Mouse (Mus musculus) Patski (cell line): ENCODE measurements around the gene Timp4. TPM values are rescaled to one million over a fixed set of nuclear protein-coding genes. Genes with fewer than 3 reads are reported as not detected.

ENCODE experiments used
- ATAC-seq: fragments of 100-300 bp; one replicate; pipeline ENCODE4 v1.8.0; 2021
- CTCF ChIA-PET: fragments of 350-600 bp; sonication (Branson Sonifier 250); formaldehyde crosslinking; loops from one replicate; lab custom pipeline; 2022; ENCODE audit warnings: inconsistent platforms; lab: Charles Lee
- POLR2A ChIA-PET: fragments of 350-600 bp; sonication (Branson Sonifier 250); formaldehyde crosslinking; loops from one replicate; lab custom pipeline; 2022; ENCODE audit warnings: antibody characterized with exemption, inconsistent platforms; lab: Charles Lee
- DNase-seq: peaks from one replicate; pipeline ENCODE4 v3.0.0-alpha.2; 2011; ENCODE audit warnings: low read depth, low spot score
- H3K27me3 ChIP-seq: fragments of 371-371 bp; one replicate; pipeline ENCODE4 v1.5.1; 2021
- CTCF ChIP-seq: fragments of 100-300 bp; IDR thresholded peaks from one replicate; pipeline ENCODE4 v1.5.1; 2021
- in situ Hi-C: fragments of 300-500 bp; cut with MboI; formaldehyde crosslinking; loops from 3 replicates; pipeline ENCODE4 v1.11.1; 2018; ENCODE audit warnings: low pct_unique_long_range_greater_than_20kb, mixed read lengths
- polyA plus RNA-seq: library from polyadenylated mRNA; unstranded; gene quantifications from one replicate; pipeline ENCODE4 v1.2.3, GENCODE M21; 2021

The Timp4 gene
- polyA plus RNA-seq: 0.08 TPM

DNA sequence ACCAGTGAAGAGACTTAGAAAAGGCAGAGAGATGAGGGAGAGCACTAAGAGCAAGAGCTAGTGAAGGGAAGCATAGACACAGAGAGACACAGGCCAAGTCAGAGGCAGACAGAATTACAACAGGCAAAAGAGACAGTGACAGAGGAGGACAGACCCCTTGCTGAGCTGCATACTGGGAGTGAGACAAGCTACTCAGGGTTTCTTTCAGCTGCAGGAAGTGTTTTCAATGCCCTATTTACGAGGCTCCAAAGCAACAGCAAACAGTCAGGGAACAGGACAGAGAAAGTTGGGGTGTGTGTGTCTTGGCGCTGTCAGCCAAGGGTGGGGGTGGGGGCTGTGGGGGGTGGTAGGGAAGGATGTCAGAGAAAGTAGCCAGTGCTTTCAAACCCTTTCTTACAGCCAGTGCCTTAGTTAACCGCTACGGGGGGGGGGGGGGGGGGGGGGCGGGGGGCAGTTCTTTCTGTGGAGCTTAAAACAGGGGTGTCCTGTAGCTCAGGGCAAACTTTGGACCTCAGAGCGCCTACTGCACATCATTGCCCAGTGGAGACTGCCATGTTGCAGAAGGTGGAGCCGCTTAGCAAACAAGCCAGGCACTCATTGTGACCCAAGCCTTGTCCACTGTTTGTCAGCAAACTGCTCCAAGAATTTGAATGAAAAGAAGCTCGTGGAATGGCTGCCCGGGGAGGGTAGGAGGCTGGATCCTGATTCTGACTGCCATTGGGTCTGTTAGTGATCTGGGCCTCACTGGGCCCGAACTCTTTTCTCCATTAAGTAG is at the start of gene Timp4:
Gene Timp4, minus strand, starts transcription at position 107 of the 775 bp plus-strand sequence.
- no peak for ATAC-seq
- in situ Hi-C loops: loop anchor here (25.0 kb wide), 1 partner anchor 315 kb away; no protein-coding TSS in a partner anchor
- CTCF ChIA-PET: interaction anchor here (1.0 to 1.4 kb wide), 2 partner anchors 10 to 16 kb away, joined by 4 read pairs; no protein-coding TSS in a partner anchor
- TF ChIP-seq CTCF: no peak
- POLR2A ChIA-PET: no interaction called here
- H3K27me3 ChIP-seq: no peaks in the 10 kb centered on the region
- DNase-seq: no peak

DNA sequence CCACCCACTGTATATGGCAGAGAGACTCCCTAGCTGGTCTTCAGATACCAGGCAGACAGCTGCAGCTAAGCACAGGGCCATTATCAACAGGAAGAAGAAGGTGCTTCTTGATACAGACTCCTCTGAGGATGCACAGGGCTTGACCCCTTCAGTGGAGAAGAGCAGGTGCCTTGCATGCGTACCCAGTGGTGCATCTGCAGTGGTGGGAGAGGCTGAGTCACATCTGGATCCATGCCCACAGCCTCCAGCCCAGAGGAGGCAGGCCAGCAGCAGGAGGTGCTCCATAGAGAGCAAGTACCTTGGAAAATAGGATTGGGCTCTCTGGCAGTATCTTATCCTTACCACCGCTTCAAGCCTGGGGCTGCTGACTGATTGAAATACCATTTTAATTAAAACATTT is 41.9 kb upstream of the Timp4 start:
- CTCF ChIA-PET: interaction anchor here (2.5 kb wide), 1 partner anchor 10 kb away, joined by 8 read pairs; no protein-coding TSS in a partner anchor
- no peak for TF ChIP-seq CTCF
- POLR2A ChIA-PET: no interaction called here

DNA sequence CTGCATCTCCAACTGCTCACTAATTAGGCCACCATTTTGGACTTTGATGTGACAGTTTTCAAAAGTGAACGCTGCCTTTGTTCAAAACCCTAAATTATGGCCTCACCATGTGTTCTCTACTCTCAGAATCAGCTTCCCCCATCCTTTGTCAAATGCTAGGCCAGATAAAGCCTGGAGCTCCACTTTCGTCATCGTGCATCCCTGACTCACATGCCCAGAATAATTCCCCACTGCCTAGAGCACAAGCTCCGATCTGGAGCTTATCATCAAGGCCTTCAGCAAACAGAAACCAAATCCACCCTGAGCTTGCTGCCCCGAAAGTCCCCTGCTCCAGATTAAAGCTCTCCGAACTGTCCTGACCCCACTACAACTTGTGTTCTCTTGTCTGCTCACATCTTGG is 40.6 kb upstream of the Timp4 start:
- CTCF ChIA-PET: interaction anchor here (2.5 kb wide), 1 partner anchor 9 kb away, joined by 8 read pairs; no protein-coding TSS in a partner anchor
- in situ Hi-C loops: no loop called here
- H3K27me3 ChIP-seq: no peaks in the 10 kb centered on the region
- POLR2A ChIA-PET: no interaction called here
- TF ChIP-seq CTCF: no peak
- DNase-seq: no peak
- no peak for ATAC-seq

More for the DNA sequence above, 41.9 kb upstream of the Timp4 start:
- DNase-seq: no peak
- no peak for ATAC-seq
- no peaks in the 10 kb centered on the region for H3K27me3 ChIP-seq
- in situ Hi-C loops: no loop called here

GRCm38 (mm10) chr6:115291823-115292222 is 39.8 kb upstream of the Timp4 start:
- ATAC-seq: no peak

GRCm38 (mm10) chr6:115291068-115291467 is 39.1 kb upstream of the Timp4 start:
- ChIA-PET CTCF (interaction anchor here (1.5 kb wide), 1 partner anchor 24 kb away, joined by 4 read pairs; no protein-coding TSS in a partner anchor), POLR2A (no interaction called here)
- DNase-seq: no peak
- no peak for ATAC-seq
- H3K27me3 ChIP-seq: no peaks in the 10 kb centered on the region
- TF ChIP-seq CTCF: no peak
- in situ Hi-C loops: no loop called here

More at GRCm38 (mm10) chr6:115291823-115292222, 39.8 kb upstream of the Timp4 start:
- in situ Hi-C loops: no loop called here
- H3K27me3 ChIP-seq: no peaks in the 10 kb centered on the region
- ChIA-PET POLR2A (no interaction called here), CTCF (interaction anchor here (0.8 to 2.5 kb wide), 2 partner anchors 8 to 41 kb away, joined by 3 to 8 read pairs; no protein-coding TSS in a partner anchor)
- no peak for TF ChIP-seq CTCF
- no peak for DNase-seq

GRCm38 (mm10) chr6:115290561-115290960 is 38.6 kb upstream of the Timp4 start:
- POLR2A ChIA-PET: no interaction called here
- DNase-seq: no peak
- in situ Hi-C loops: no loop called here

GRCm38 (mm10) chr6:115288223-115288622 is 36.2 kb upstream of the Timp4 start:
- POLR2A ChIA-PET: interaction anchor here (0.5 kb wide), 1 partner anchor 12 kb away, joined by 3 read pairs; no protein-coding TSS in a partner anchor
- TF ChIP-seq CTCF: no peak
- in situ Hi-C loops: no loop called here
- no peak for ATAC-seq
- no peaks in the 10 kb centered on the region for H3K27me3 ChIP-seq
- CTCF ChIA-PET: interaction anchor here (1.0 kb wide), 1 partner anchor 47 kb away, joined by 3 read pairs; no protein-coding TSS in a partner anchor
- DNase-seq: no peak

More at GRCm38 (mm10) chr6:115290561-115290960, 38.6 kb upstream of the Timp4 start:
- CTCF ChIA-PET: interaction anchor here (1.5 kb wide), 1 partner anchor 23 kb away, joined by 4 read pairs; no protein-coding TSS in a partner anchor
- ATAC-seq: no peak
- no peak for TF ChIP-seq CTCF
- no peaks in the 10 kb centered on the region for H3K27me3 ChIP-seq

- in situ Hi-C loops: no loop called here
- DNase-seq (no peak), ATAC-seq (no peak)
- ChIA-PET CTCF (no interaction called here), POLR2A (interaction anchor here (0.7 kb wide), 1 partner anchor 88 kb away, joined by 3 read pairs; no protein-coding TSS in a partner anchor)
- TF ChIP-seq CTCF: no peak
- no peaks in the 10 kb centered on the region for H3K27me3 ChIP-seq
Observed at GRCm38 (mm10) chr6:115286441-115286840, 34.4 kb upstream of the Timp4 start.

GRCm38 (mm10) chr6:115284153-115284552 is 32.1 kb upstream of the Timp4 start:
- in situ Hi-C loops: no loop called here

DNA sequence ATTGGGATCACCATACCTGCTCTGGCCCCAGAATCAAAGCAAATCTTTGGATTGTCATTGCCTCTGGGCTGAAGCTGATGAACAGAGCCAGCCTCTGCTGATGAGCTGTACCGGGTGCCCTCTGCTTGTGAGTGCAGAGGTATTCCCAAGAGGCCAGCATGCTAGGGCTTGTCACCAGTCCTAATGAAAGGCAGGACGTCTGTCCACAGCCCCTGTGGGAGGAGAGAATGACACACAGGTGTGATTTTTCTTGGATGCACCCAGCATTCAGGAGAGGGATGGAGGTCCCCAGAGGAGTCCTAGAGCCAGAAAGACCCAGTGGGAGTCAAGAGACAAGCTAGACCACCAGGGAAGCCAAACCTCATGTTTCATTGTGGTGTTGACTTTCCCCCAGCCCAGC is 27.6 kb upstream of the Timp4 start:
- DNase-seq: no peak

More at GRCm38 (mm10) chr6:115284153-115284552, 32.1 kb upstream of the Timp4 start:
- DNase-seq (peak; percentile 46), ATAC-seq (peak; percentile 54)
- H3K27me3 ChIP-seq: no peaks in the 10 kb centered on the region
- no peak for TF ChIP-seq CTCF
- POLR2A ChIA-PET: interaction anchor here (0.6 kb wide), 1 partner anchor 33 kb away, joined by 3 read pairs; no protein-coding TSS in a partner anchor
- CTCF ChIA-PET: interaction anchor here (1.0 to 2.6 kb wide), 4 partner anchors 9 to 33 kb away, joined by 3 to 8 read pairs (median 4); no protein-coding TSS in a partner anchor

More for the DNA sequence above, 27.6 kb upstream of the Timp4 start:
- ChIA-PET CTCF (no interaction called here), POLR2A (no interaction called here)
- ATAC-seq: no peak
- no peaks in the 10 kb centered on the region for H3K27me3 ChIP-seq
- in situ Hi-C loops: no loop called here
- TF ChIP-seq CTCF: no peak
